Mouse (Mus musculus) heart, embryonic 16.5 days (tissue): ENCODE data around the gene Tle4. TPM values are rescaled to one million over a fixed set of nuclear protein-coding genes. Genes with fewer than 3 reads are reported as not detected.

Experiments
- ATAC-seq: fragments of 200-750 bp; cut with Nextera tagmentation; replicated peaks from 2 replicates; pipeline ENCODE4 v1.8.0; 2017; ENCODE audit warnings: moderate number of reproducible peaks; ENCODE audit not compliant: insufficient read depth, low FRiP score; ENCODE audit errors: extremely low read depth
- H3K27ac ChIP-seq: fragments of 300-500 bp; sonication (generic); 2 replicates; pipeline ENCODE4 v1.5.1; 2014; ENCODE audit warnings: mild to moderate bottlenecking, low read length, control low read depth, moderate library complexity
- H3K27me3 ChIP-seq: fragments of 300-500 bp; sonication (generic); 2 replicates; pipeline ENCODE4 v1.6.1; 2014; ENCODE audit warnings: low read length, mixed read lengths; ENCODE audit not compliant: control insufficient read depth, insufficient read depth
- H3K36me3 ChIP-seq: fragments of 300-500 bp; sonication (generic); 2 replicates; pipeline ENCODE4 v1.6.1; 2014; ENCODE audit not compliant: control insufficient read depth, insufficient read depth
- H3K4me1 ChIP-seq: fragments of 300-500 bp; sonication (generic); 2 replicates; pipeline ENCODE4 v1.6.1; 2014; ENCODE audit warnings: low read length, mixed read lengths; ENCODE audit not compliant: control insufficient read depth, insufficient read depth
- H3K4me2 ChIP-seq: fragments of 300-500 bp; sonication (generic); 2 replicates; pipeline ENCODE4 v1.6.1; 2014; ENCODE audit warnings: low read depth, mild to moderate bottlenecking, control low read depth, low read length
- H3K4me3 ChIP-seq: fragments of 300-500 bp; sonication (generic); 2 replicates; pipeline ENCODE4 v1.5.1; 2014; ENCODE audit warnings: mild to moderate bottlenecking, control low read depth, low read length
- H3K9ac ChIP-seq: fragments of 300-500 bp; sonication (generic); 2 replicates; pipeline ENCODE4 v1.6.1; 2014; ENCODE audit warnings: low read length, control low read depth
- H3K9me3 ChIP-seq: fragments of 300-500 bp; sonication (generic); replicated peaks from 2 replicates; pipeline ENCODE4 v1.6.1; 2016; ENCODE audit warnings: low read length; ENCODE audit not compliant: control insufficient read depth
- WGBS: fragments of 180-500 bp; shearing (Covaris S2); extraction: QIAGEN DNeasy Blood & Tissue Kit; methylation state at CpG from one replicate; pipeline ENCODE4 v1.1.7; 2014; 5-methylcytosine and 5-hydroxymethylcytosine counted together
- polyA plus RNA-seq: library from polyadenylated mRNA; unstranded; fragments of >200 nt; fragmentation: Nextera tagmentation; extraction: Ambion mirVana; gene quantifications from 2 replicates; pipeline ENCODE4 v1.2.1, GENCODE M21; 2015

The Tle4 gene
- polyA plus RNA-seq, 1 experiment from 2014 or later, result 6.0 TPM

- Histone ChIP-seq H3K36me3 (no peaks in the 10 kb centered on the region), H3K4me2 (no peak overlapping the region), H3K27me3 (peaks cover 54% of the 10 kb centered on the region), H3K4me3 (no peak overlapping the region), H3K4me1 (peaks cover 5% of the 10 kb centered on the region), H3K9ac (no peak overlapping the region), H3K9me3 (no peaks in the 10 kb centered on the region), H3K27ac (no peak overlapping the region)
- no peak for ATAC-seq
- WGBS, result 86% methylated on average over 5 of the region's 5 CpGs
These were observed 176.2 kb downstream of the Tle4 start for GRCm38 (mm10) chr19:14421691-14422090.

- H3K27me3 ChIP-seq, result peaks cover 62% of the 10 kb centered on the region
- ATAC-seq, result no peak
These were observed 178.0 kb downstream of the Tle4 start for GRCm38 (mm10) chr19:14419886-14420285.

GRCm38 (mm10) chr19:14416845-14417244 lies 181.0 kb downstream of the Tle4 start:
- H3K27ac ChIP-seq, result no peak overlapping the region
- H3K9me3 ChIP-seq, result no peaks in the 10 kb centered on the region
- ATAC-seq, result no peak
- peaks cover 76% of the 10 kb centered on the region for H3K27me3 ChIP-seq
- no peak overlapping the region for H3K9ac ChIP-seq
- no peak overlapping the region for H3K4me3 ChIP-seq
- no peak overlapping the region for H3K4me2 ChIP-seq
- no peaks in the 10 kb centered on the region for H3K36me3 ChIP-seq
- H3K4me1 ChIP-seq, result no peaks in the 10 kb centered on the region
- WGBS, result 63% methylated on average over 5 of the region's 5 CpGs

More at GRCm38 (mm10) chr19:14419886-14420285, 178.0 kb downstream of the Tle4 start:
- no peak overlapping the region for H3K9ac ChIP-seq
- H3K4me2 ChIP-seq, result no peak overlapping the region
- 72% methylated on average over 5 of the region's 5 CpGs for WGBS
- H3K4me3 ChIP-seq, result no peak overlapping the region
- no peaks in the 10 kb centered on the region for H3K36me3 ChIP-seq
- H3K27ac ChIP-seq, result no peak overlapping the region
- H3K9me3 ChIP-seq, result no peaks in the 10 kb centered on the region
- no peaks in the 10 kb centered on the region for H3K4me1 ChIP-seq

DNA sequence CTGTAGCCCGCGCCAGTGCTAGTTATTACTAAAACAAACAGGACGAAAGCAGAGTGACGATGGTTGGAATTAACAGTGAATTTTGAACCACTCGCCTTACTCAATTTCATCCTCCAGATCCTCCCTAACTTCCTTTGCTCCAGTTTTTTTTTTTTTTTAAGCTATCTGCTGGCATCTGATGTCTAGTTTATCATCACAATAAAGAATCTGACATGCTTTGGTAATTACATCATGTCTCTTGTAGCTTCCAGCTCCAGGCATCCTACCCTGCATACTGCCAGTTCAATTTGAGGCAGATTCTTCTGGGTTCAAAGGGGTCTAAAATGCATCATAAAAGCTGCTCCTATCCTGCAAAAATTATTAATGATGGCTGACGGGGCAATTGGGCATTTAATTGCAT lies 181.9 kb downstream of the Tle4 start:
- 71% methylated on average over 6 of the region's 6 CpGs for WGBS
- Histone ChIP-seq H3K27ac (no peak overlapping the region), H3K4me3 (no peak overlapping the region), H3K9ac (no peak overlapping the region), H3K4me2 (no peak overlapping the region), H3K4me1 (no peaks in the 10 kb centered on the region), H3K9me3 (no peaks in the 10 kb centered on the region), H3K27me3 (peaks cover 75% of the 10 kb centered on the region), H3K36me3 (no peaks in the 10 kb centered on the region)
- ATAC-seq, result no peak

- H3K36me3 ChIP-seq, result no peaks in the 10 kb centered on the region
- WGBS, result 28% methylated on average over 4 of the region's 4 CpGs
- peaks cover 79% of the 10 kb centered on the region for H3K27me3 ChIP-seq
- no peak overlapping the region for H3K27ac ChIP-seq
- no peaks in the 10 kb centered on the region for H3K9me3 ChIP-seq
- no peak for ATAC-seq
- H3K9ac ChIP-seq, result no peak overlapping the region
- H3K4me1 ChIP-seq, result no peaks in the 10 kb centered on the region
- no peak overlapping the region for H3K4me2 ChIP-seq
- H3K4me3 ChIP-seq, result no peak overlapping the region
These were observed 182.9 kb downstream of the Tle4 start for GRCm38 (mm10) chr19:14414957-14415356.

DNA sequence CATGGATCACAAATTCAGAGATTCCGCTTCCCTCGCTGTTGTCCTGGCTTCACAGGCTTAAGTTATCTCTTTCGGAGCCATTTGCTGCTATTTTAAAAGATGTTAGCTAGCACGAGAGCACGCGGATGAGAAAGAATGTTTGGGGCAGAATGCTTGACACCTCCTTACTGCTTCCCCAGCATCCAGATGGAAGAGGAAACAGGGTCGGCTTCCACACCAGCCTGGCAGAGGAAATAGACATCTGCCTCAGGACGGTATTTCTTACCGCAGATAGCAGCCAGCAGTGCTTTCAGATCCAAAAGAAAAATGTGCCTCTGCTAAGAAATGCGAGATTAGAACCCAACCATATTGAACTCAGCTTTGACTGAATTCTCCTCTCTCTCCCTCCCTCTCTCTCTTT lies 191.2 kb downstream of the Tle4 start:
- no peak for ATAC-seq
- Histone ChIP-seq H3K4me1 (no peaks in the 10 kb centered on the region; the same call in 1 of the 2 replicates), H3K4me2 (no peak overlapping the region), H3K36me3 (no peaks in the 10 kb centered on the region), H3K4me3 (no peak overlapping the region), H3K27me3 (peaks cover 43% of the 10 kb centered on the region), H3K27ac (no peak overlapping the region), H3K9me3 (no peaks in the 10 kb centered on the region), H3K9ac (no peak overlapping the region)
- WGBS, result 25% methylated on average over 10 of the region's 10 CpGs
